Mouse (Mus musculus) E14TG2a.4 (cell line): ENCODE results near the gene Cpm.
"Not testable (repeated sequence)": the region's sequence is repeated elsewhere in the genome, so short reads cannot be mapped to it uniquely, and the experiment has no call there.

ENCODE experiments used
- H3K27me3 ChIP-seq: 2 replicates; pipeline ENCODE4 v1.6.1; 2014; ENCODE audit warnings: low read length, control low read depth; ENCODE audit not compliant: insufficient read depth
- H3K36me3 ChIP-seq: 2 replicates; pipeline ENCODE4 v1.6.1; 2014; ENCODE audit warnings: low read length, control low read depth; ENCODE audit not compliant: insufficient read depth
- H3K4me1 ChIP-seq: replicated peaks from 2 replicates; pipeline ENCODE4 v1.6.1; 2014; ENCODE audit warnings: low read depth, low read length, control low read depth
- H3K4me3 ChIP-seq: replicated peaks from 2 replicates; pipeline ENCODE4 v1.5.1; 2014; ENCODE audit warnings: mild to moderate bottlenecking, low read length
- H3K9me3 ChIP-seq: 2 replicates; pipeline ENCODE4 v1.6.1; 2014; ENCODE audit warnings: low read length, control low read depth
- CTCF ChIP-seq: conservative IDR thresholded peaks from 2 replicates; pipeline ENCODE4 v1.5.1; 2014; ENCODE audit warnings: low read length
- NANOG ChIP-seq: IDR thresholded peaks from 2 replicates; pipeline ENCODE4 v1.6.1; 2014; ENCODE audit warnings: borderline replicate concordance, low read length, mixed read lengths
- POU5F1 ChIP-seq: IDR thresholded peaks from 2 replicates; pipeline ENCODE4 v1.6.1; 2014; ENCODE audit warnings: low read length, borderline replicate concordance

The Cpm gene

DNA sequence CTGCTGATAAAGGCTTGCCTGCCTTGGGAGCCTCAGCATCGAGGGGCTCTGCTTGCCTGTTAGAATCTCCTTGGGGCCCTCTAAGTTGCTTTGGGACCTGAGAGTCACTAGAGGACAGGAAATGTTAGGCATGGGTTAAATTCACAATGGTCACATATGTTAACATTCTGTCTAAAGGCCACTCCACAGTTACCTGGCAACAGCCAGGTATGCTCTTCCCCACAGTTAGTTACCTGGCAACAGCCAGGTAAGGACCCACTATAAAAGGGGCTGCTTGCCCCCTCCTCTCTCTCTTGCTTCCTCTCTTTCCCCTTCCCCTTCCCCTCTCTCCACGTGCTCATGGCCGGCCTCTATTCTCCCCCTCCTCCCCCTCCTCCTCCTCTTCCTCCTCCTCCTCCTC lies 14.9 kb upstream of the Cpm start:
- peaks cover 19% of the 10 kb centered on the region for H3K4me1 ChIP-seq
- H3K27me3 ChIP-seq = 0 out of 2 replicates have a peak, but pooled peaks cover 2% of the 10 kb centered on the region
- H3K36me3 ChIP-seq = no peaks in the 10 kb centered on the region
- H3K9me3 ChIP-seq = peaks cover 5% of the 10 kb centered on the region
- H3K4me3 ChIP-seq = no peak overlapping the region
- TF ChIP-seq NANOG = no peak
- TF ChIP-seq CTCF = no peak
- TF ChIP-seq POU5F1 = no peak

DNA sequence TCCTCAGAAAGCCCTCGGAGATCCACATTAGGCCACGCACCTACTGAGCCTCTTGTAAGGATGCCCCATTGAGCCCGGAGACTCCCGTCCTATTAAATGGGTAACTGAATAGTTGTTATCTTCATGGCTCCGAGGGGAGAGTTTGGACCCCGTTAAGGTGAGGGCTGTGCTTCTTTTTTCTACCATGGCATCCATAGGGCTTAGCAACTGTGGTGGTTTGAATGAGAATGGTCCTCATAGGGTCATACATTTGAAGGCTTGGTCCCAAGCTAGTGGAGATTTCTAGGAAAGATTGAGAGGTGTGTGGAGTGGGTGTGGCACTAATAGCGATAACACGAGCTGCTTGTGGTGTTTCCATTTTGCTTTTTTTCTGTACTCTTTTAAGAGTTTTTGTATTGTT lies 14.1 kb upstream of the Cpm start:
- no peak overlapping the region for H3K4me3 ChIP-seq
- H3K36me3 ChIP-seq = no peaks in the 10 kb centered on the region
- TF ChIP-seq POU5F1 (no peak), NANOG (no peak)
- 0 out of 2 replicates have a peak, but pooled peaks cover 2% of the 10 kb centered on the region for H3K27me3 ChIP-seq
- H3K9me3 ChIP-seq = peaks cover 5% of the 10 kb centered on the region
- H3K4me1 ChIP-seq = peaks cover 19% of the 10 kb centered on the region

DNA sequence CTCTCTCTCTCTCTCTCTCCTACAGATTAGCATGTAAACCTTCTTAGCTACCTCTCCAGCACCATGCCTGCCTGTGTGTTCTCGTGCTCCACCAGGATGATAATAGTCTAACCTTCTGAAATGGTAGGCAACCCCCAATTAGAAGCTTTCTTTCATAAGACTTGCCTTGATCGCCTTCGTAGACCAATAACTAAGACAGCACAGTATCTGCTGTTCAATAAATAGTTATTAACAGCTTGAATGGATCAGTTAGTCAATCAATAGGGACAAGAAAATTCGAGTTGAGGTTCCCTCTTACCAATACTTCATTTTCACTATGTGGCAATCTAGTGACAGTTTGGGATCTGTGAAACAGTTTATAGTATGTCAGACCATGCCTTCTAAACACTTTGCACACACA lies 13.6 kb upstream of the Cpm start:
- Histone ChIP-seq H3K9me3 (peaks cover 5% of the 10 kb centered on the region), H3K4me1 (peaks cover 19% of the 10 kb centered on the region), H3K4me3 (no peak overlapping the region), H3K27me3 (0 out of 2 replicates have a peak, but pooled peaks cover 2% of the 10 kb centered on the region), H3K36me3 (no peaks in the 10 kb centered on the region)
- TF ChIP-seq CTCF = no peak
- TF ChIP-seq NANOG = no peak
- no peak for TF ChIP-seq POU5F1

DNA sequence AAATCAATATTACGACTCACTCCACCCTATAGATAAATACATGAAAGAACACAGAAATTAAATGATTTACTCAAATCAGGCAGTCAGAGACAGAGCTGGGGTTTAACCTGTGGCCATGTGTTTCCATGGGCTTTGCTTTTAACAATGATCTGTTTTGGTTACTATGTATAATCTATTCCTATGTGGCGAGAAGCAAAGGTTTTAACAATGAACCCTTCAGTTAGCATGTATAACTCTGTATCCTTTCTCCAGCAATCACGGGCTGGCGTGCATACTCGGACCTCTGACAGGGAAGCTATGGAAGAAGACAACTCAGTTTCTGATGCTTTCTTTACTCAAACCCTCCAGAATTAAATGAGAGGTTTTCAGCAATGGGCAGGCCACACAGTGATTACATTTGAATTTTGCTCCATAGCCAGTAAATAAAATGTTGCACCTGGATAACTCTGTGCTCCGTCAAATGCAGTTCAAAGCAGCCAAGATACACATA lies 13.1 kb upstream of the Cpm start:
- H3K36me3 ChIP-seq = no peaks in the 10 kb centered on the region
- H3K4me1 ChIP-seq = peaks cover 19% of the 10 kb centered on the region
- peaks cover 5% of the 10 kb centered on the region for H3K9me3 ChIP-seq
- 0 out of 2 replicates have a peak, but pooled peaks cover 2% of the 10 kb centered on the region for H3K27me3 ChIP-seq
- TF ChIP-seq CTCF = no peak
- TF ChIP-seq NANOG = no peak
- no peak for TF ChIP-seq POU5F1
- H3K4me3 ChIP-seq = no peak overlapping the region

DNA sequence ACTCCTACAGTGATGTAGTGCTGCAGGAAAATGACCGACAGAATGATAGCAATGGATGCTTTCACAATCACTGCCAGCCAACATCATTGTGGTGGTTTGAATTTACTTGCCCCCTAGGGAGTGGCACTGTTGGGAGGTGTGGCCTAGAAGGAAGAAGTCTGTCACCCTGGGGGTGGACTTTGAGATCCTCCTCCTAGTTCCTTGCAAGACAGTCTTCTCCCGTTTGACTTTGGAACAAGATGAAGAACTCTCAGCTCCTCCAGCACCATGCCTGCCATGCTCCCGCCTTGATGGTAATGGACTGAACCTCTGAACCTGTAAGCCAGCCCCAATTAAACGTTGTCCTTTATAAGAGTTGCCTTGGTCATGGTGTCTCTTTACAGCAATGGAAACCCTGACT lies 12.5 kb upstream of the Cpm start:
- H3K4me3 ChIP-seq, H3K27me3 ChIP-seq, H3K36me3 ChIP-seq, H3K9me3 ChIP-seq: not testable (repeated sequence)
- H3K4me1 ChIP-seq = peaks cover 19% of the 10 kb centered on the region

DNA sequence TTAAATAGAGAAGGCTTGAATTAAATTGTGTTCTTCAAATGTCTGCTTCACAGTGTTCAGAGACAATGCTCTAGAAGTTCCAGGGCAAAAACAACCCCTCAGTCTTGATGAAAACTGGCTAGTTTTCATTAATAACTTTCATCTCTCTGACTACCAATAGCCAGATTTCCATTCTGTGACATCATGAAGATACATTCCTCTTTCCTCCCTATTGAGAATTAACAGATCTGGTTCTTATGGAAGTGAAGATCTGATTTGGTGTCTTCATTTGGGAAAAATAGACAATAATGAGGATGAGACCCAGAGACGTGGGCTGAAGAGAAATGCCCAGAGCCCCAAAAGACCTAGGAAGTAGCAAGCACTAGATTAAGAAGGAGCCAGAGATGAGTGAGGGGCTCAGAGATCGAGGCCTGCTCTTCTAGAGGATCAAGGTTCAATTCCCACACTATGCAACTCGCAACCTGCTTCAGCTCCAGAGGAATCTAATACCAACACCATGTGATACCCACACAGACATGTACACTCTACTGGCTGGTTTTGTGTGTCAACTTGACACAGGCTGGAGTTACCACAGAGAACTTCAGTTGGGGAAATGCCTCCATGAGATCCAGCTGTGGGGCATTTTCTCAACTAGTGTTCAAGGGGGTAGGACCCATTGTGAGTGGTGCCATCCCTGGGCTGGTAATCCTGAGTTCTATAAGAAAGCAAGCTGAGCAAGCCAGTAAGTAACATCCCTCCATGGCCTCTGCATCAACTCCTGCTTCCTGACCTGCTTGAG lies 11.5 kb upstream of the Cpm start:
- H3K9me3 ChIP-seq = peaks cover 5% of the 10 kb centered on the region
- 0 out of 2 replicates have a peak, but pooled peaks cover 2% of the 10 kb centered on the region for H3K27me3 ChIP-seq
- peaks cover 14% of the 10 kb centered on the region for H3K4me1 ChIP-seq
- H3K36me3 ChIP-seq = no peaks in the 10 kb centered on the region
- TF ChIP-seq CTCF (no peak), POU5F1 (no peak), NANOG (no peak)
- H3K4me3 ChIP-seq = no peak overlapping the region

DNA sequence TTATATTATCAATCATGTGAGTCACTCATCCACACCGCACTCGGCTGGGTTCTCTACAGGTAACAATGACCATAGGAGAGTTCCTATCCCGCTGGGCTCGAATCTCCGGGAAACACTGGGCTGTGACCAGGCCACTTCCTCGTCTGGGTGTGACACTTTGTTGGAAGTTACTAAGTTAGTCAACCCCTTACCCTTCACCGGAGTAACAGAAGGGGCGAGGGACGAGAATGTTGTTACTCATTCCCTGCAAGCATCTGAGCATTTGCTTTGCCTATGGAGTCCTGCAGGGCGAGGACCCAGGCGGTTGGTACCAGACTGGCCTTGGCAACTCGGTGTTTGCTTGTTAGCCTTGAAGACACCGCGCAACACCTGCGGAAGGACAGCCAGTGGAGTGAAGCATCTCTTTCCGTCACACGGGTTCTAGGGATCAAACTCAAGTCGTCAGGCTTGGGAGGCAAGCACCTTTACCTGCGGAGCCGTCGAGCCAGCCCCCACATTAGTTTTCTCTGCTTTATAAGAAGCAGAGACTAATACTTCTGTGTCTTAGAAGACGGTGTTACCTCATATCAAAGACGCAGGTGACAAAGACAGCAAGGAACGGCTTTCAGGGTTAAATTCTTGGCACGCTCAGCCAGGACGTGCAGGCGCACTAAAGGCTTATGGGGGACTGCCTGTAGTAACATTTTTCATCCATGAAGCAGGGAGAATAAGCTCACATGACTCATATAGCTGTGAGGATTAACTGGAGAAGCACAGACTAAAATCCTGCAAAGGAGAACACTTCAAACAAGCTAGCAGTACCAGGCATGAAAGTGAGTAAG lies 10.0 kb upstream of the Cpm start:
- H3K36me3 ChIP-seq = no peaks in the 10 kb centered on the region
- 0 out of 2 replicates have a peak, but pooled peaks cover 2% of the 10 kb centered on the region for H3K27me3 ChIP-seq
- H3K4me3 ChIP-seq = no peak overlapping the region
- peaks cover 5% of the 10 kb centered on the region; the same call in 1 of the 2 replicates for H3K4me1 ChIP-seq
- H3K9me3 ChIP-seq = peaks cover 5% of the 10 kb centered on the region
- no peak for TF ChIP-seq CTCF
- TF ChIP-seq POU5F1 = no peak
- no peak for TF ChIP-seq NANOG

DNA sequence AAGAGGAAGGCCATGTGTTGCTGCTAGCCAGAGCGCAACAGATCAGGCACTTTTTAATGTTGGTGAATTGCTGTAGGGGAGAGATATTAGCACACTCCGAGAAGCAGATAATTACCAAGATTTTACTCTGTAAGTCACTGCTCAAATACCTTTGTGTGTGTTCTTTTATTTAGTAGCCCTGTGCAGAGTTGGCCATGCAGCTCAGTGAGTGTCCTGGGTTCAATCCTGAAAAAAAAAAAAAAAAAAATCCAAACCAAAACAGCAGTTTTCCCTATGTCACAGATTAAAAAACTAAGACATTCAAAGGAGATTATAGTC lies 9.5 kb upstream of the Cpm start:
- Histone ChIP-seq H3K4me3 (no peak overlapping the region), H3K27me3 (0 out of 2 replicates have a peak, but pooled peaks cover 2% of the 10 kb centered on the region), H3K36me3 (no peaks in the 10 kb centered on the region), H3K4me1 (peaks cover 5% of the 10 kb centered on the region; the same call in 1 of the 2 replicates), H3K9me3 (peaks cover 5% of the 10 kb centered on the region)
- TF ChIP-seq NANOG = no peak
- TF ChIP-seq POU5F1 = no peak
- TF ChIP-seq CTCF = no peak

DNA sequence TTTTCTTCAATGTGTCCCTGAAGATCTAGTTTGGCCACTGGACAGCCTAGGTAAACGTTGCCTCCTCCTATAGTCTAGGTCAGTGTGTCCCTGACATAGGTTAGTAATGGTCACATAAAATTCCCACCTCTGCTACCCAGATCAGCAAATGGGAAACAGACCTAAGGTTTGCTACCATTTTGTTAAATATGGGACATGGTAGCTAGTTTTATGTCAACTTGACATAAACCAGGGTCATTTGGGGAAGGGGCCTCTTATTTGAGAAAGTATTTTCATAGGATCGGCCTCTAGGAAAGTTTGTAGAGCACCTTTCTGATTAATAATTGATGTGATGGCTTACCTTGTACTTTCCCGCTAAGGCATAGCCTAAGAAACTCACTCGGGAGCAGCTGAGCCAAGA lies 8.8 kb upstream of the Cpm start:
- Histone ChIP-seq H3K9me3 (peaks cover 5% of the 10 kb centered on the region), H3K36me3 (no peaks in the 10 kb centered on the region), H3K4me3 (no peak overlapping the region), H3K4me1 (peaks cover 5% of the 10 kb centered on the region; the same call in 1 of the 2 replicates), H3K27me3 (0 out of 2 replicates have a peak, but pooled peaks cover 2% of the 10 kb centered on the region)
- TF ChIP-seq POU5F1 = no peak
- TF ChIP-seq CTCF = no peak
- TF ChIP-seq NANOG = no peak
